Mouse (Mus musculus) bone marrow, adult 2 months (tissue): ENCODE data around the gene Ndufv1.

Experiments
- CTCF ChIP-seq: fragments of 200-500 bp; IDR thresholded peaks from 2 replicates; pipeline ENCODE4 v1.5.1; 2011; ENCODE audit warnings: low read length, control low read depth; ENCODE audit not compliant: control insufficient read depth, insufficient read depth
- POLR2A ChIP-seq: fragments of 200-500 bp; IDR thresholded peaks from 2 replicates; pipeline ENCODE4 v1.6.1; 2011; ENCODE audit warnings: low read depth, mild to moderate bottlenecking, control low read depth, low read length, borderline replicate concordance; ENCODE audit not compliant: control insufficient read depth

GRCm38 (mm10) chr19:4059069-4059740 is 46.6 kb upstream of the Ndufv1 start, which contains the start of gene Gstp3:
- TF ChIP-seq POLR2A (no peak), CTCF (no peak)
